Mouse (Mus musculus): ENCODE measurements around the gene Igsf3. TPM values are rescaled to one million over a fixed set of nuclear protein-coding genes. Genes with fewer than 3 reads are reported as not detected.
A peak's percentile ranks its signal among the peaks of the same experiment; 100 is the strongest.

Igsf3 gene
- polyA plus RNA-seq, 1 experiment from 2014 or later: 37.4 TPM

DNA sequence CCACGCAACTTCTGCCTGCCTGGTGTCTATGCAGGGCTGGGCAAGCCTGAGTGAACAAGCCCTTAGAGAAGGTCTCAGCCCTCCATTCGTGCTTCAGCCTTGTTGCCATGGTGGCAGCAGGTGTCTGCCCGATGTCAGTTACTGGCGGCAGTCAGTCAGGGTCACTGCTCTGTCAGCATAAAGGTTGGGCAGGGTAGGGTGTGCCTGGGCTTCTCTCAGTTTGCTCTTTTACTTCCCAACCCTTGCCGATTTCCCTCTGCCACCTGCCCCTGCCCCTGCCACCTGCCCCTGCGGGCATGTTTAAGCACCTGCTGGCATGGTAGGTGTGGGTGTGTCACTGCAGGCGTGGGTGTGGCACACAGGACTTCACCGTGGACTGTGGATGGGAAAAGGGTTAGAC, 67.6 kb downstream of the Igsf3 start:
- no peaks in the 10 kb centered on the region for H3K27me3 ChIP-seq (ENCODE audit: insufficient read depth, poor library complexity, severe bottlenecking)
- peaks cover 17% of the 10 kb centered on the region for H3K36me3 ChIP-seq
- no peak for DNase-seq (ENCODE audit: low spot score)
- peak overlapping the region; percentile 16; the same call in 1 of the 2 replicates for H3K27ac ChIP-seq
- WGBS: 82% methylated on average over 8 of the region's 8 CpGs
- peaks cover 9% of the 10 kb centered on the region for H3K4me1 ChIP-seq (replicated peaks)
- no peak overlapping the region for H3K4me3 ChIP-seq
- H3K9me3 ChIP-seq: no peaks in the 10 kb centered on the region

- WGBS: 81% methylated on average over 4 of the region's 4 CpGs
Observed at GRCm38 (mm10) chr3:101447239-101447638, 70.4 kb downstream of the Igsf3 start.

DNA sequence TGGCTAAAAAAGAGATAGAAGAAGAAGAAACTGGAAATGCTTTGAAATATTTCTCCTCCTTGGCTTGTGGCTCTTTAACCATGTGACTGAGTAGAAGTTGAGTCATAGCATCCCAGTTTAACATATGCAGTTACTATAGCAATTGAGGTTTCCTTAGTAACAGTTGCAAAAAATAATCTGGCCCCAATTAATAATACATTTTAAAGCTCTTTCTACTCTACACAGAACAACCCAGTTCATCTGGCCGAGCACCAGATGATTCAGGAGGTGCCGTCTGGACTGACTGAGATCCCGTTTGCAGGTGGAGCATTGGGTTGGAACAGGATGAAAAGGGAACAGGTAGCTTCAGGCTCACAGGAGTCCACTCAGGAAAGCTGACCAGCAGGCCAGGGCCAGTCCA, 71.9 kb downstream of the Igsf3 start:
- H3K27ac ChIP-seq: no peak overlapping the region
- peaks cover 32% of the 10 kb centered on the region for H3K36me3 ChIP-seq
- no peak for DNase-seq (ENCODE audit: low spot score)
- H3K9me3 ChIP-seq: no peaks in the 10 kb centered on the region
- H3K4me3 ChIP-seq: no peak overlapping the region
- peaks cover 25% of the 10 kb centered on the region for H3K4me1 ChIP-seq (replicated peaks)
- 89% methylated on average over 3 of the region's 3 CpGs for WGBS
- H3K27me3 ChIP-seq (ENCODE audit: insufficient read depth, poor library complexity, severe bottlenecking): no peaks in the 10 kb centered on the region

More at GRCm38 (mm10) chr3:101447239-101447638, 70.4 kb downstream of the Igsf3 start:
- Histone ChIP-seq H3K4me1 (replicated peaks) (peaks cover 25% of the 10 kb centered on the region), H3K27ac (peak overlapping the region; percentile 53; the same call in 1 of the 2 replicates), H3K27me3 (ENCODE audit: insufficient read depth, poor library complexity, severe bottlenecking) (no peaks in the 10 kb centered on the region), H3K4me3 (no peak overlapping the region), H3K36me3 (peaks cover 17% of the 10 kb centered on the region), H3K9me3 (no peaks in the 10 kb centered on the region)
- no peak for DNase-seq (ENCODE audit: low spot score)

GRCm38 (mm10) chr3:101450811-101451428, 74.0 kb downstream of the Igsf3 start:
- H3K4me3 ChIP-seq: no peak overlapping the region
- no peaks in the 10 kb centered on the region for H3K9me3 ChIP-seq
- H3K27ac ChIP-seq: peak overlapping the region; percentile 54; the same call in 1 of the 2 replicates
- H3K4me1 ChIP-seq (replicated peaks): peaks cover 19% of the 10 kb centered on the region
- 88% methylated on average over 31 of the region's 31 CpGs for WGBS
- no peaks in the 10 kb centered on the region for H3K27me3 ChIP-seq (ENCODE audit: insufficient read depth, poor library complexity, severe bottlenecking)
- peaks cover 51% of the 10 kb centered on the region for H3K36me3 ChIP-seq
- no peak for DNase-seq (ENCODE audit: low spot score)

DNA sequence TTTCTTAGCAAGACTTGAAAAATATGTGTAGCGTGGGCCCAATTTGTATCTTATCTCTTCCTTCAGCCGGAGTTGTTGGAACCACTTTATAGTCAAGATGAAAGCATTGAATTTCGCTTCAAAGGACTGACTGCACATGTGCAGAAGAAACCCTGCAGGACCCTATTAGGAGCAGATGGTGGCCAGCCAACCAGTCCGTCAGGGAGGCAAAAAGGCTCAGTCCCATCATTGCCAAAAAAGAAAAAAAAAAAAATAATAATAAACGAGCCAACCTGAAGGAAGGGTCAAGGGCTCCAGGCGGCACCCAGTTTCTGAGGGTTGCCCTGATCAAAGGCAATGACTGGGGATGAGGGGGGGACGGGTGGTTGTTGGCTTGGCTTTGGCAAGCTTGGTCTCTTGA, 83.7 kb downstream of the Igsf3 start:
- Histone ChIP-seq H3K36me3 (peaks cover 31% of the 10 kb centered on the region), H3K27ac (peak overlapping the region; percentile 84)
- WGBS: 76% methylated on average over 7 of the region's 7 CpGs

DNA sequence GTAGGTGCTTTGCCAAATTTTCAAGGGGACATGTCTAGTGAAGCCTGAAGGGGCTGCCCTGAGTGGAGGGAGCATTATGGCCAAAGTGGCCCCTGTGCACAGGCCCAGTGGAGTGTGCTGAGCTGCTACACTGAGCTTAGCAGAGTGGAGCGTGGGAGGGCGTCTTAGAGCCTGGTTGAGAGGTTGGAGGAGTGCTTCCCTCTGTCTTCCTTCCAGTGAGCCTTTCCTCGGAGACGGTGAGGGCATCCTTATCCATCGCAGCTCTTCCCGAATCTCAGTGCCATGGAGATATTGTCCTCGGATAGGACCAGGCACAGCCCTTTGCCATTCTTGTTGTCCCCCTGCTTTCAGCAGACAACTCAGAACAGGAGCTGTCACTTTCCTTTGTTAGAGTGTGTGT, 84.2 kb downstream of the Igsf3 start:
- no peaks in the 10 kb centered on the region for H3K27me3 ChIP-seq (ENCODE audit: insufficient read depth, poor library complexity, severe bottlenecking)
- peaks cover 32% of the 10 kb centered on the region for H3K4me1 ChIP-seq (replicated peaks)
- H3K36me3 ChIP-seq: peaks cover 31% of the 10 kb centered on the region
- H3K27ac ChIP-seq: peak overlapping the region; percentile 84
- H3K9me3 ChIP-seq: peaks cover 8% of the 10 kb centered on the region
- H3K4me3 ChIP-seq: no peak overlapping the region
- WGBS: 74% methylated on average over 7 of the region's 7 CpGs
- DNase-seq (ENCODE audit: low spot score): no peak

More for the DNA sequence above, 83.7 kb downstream of the Igsf3 start:
- Histone ChIP-seq H3K4me1 (replicated peaks) (peaks cover 32% of the 10 kb centered on the region), H3K4me3 (no peak overlapping the region), H3K9me3 (peaks cover 8% of the 10 kb centered on the region), H3K27me3 (ENCODE audit: insufficient read depth, poor library complexity, severe bottlenecking) (no peaks in the 10 kb centered on the region)
- no peak for DNase-seq (ENCODE audit: low spot score)

GRCm38 (mm10) chr3:101461816-101462215, 84.9 kb downstream of the Igsf3 start:
- Histone ChIP-seq H3K36me3 (peaks cover 31% of the 10 kb centered on the region), H3K4me3 (no peak overlapping the region), H3K27me3 (ENCODE audit: insufficient read depth, poor library complexity, severe bottlenecking) (no peaks in the 10 kb centered on the region), H3K9me3 (peaks cover 8% of the 10 kb centered on the region), H3K27ac (peak overlapping the region; percentile 84), H3K4me1 (replicated peaks) (peaks cover 32% of the 10 kb centered on the region)
- WGBS: 36% methylated on average over 8 of the region's 8 CpGs
- DNase-seq (ENCODE audit: low spot score): peak; percentile 31

- Histone ChIP-seq H3K4me3 (no peak overlapping the region), H3K27ac (peak overlapping the region; percentile 66), H3K4me1 (replicated peaks) (peaks cover 32% of the 10 kb centered on the region), H3K36me3 (peaks cover 28% of the 10 kb centered on the region), H3K9me3 (peaks cover 8% of the 10 kb centered on the region), H3K27me3 (ENCODE audit: insufficient read depth, poor library complexity, severe bottlenecking) (no peaks in the 10 kb centered on the region)
- 29% methylated on average over 5 of the region's 5 CpGs for WGBS
- peak; percentile 86 for DNase-seq (ENCODE audit: low spot score)
Observed at GRCm38 (mm10) chr3:101462294-101462693, 85.4 kb downstream of the Igsf3 start.

- peaks cover 8% of the 10 kb centered on the region for H3K9me3 ChIP-seq
- DNase-seq (ENCODE audit: low spot score): no peak
- peaks cover 16% of the 10 kb centered on the region for H3K36me3 ChIP-seq
- H3K27me3 ChIP-seq (ENCODE audit: insufficient read depth, poor library complexity, severe bottlenecking): no peaks in the 10 kb centered on the region
- no peak overlapping the region for H3K4me3 ChIP-seq
- H3K27ac ChIP-seq: no peak overlapping the region
- WGBS: 84% methylated on average over 3 of the region's 3 CpGs
- H3K4me1 ChIP-seq (replicated peaks): peaks cover 38% of the 10 kb centered on the region
Observed at GRCm38 (mm10) chr3:101463491-101463890, 86.6 kb downstream of the Igsf3 start.

DNA sequence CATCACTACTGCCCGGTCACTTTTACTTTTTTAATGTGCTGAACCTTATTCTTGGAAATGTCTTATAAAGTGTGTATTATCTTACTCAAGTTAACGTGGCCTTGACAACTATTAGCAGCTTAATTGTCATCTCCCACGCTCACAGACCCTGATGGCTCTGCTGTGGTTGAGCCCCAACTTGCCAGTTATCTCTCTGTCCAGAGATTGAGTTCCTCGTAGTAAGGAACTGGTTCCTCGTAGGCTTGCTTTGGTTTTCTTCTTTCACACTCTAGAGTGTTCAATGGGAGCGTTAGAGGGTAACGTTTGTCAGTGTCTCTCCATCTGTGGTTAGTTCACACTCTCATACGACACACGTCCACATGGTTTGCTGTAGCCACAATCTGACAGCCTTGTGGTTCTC, 92.8 kb downstream of the Igsf3 start:
- no peak for DNase-seq (ENCODE audit: low spot score)
- H3K27me3 ChIP-seq (ENCODE audit: insufficient read depth, poor library complexity, severe bottlenecking): no peaks in the 10 kb centered on the region
- H3K9me3 ChIP-seq: no peaks in the 10 kb centered on the region
- no peak overlapping the region for H3K27ac ChIP-seq
- 95% methylated on average over 9 of the region's 9 CpGs for WGBS
- H3K4me3 ChIP-seq: no peak overlapping the region
- H3K36me3 ChIP-seq: no peaks in the 10 kb centered on the region
- peaks cover 20% of the 10 kb centered on the region for H3K4me1 ChIP-seq (replicated peaks)

DNA sequence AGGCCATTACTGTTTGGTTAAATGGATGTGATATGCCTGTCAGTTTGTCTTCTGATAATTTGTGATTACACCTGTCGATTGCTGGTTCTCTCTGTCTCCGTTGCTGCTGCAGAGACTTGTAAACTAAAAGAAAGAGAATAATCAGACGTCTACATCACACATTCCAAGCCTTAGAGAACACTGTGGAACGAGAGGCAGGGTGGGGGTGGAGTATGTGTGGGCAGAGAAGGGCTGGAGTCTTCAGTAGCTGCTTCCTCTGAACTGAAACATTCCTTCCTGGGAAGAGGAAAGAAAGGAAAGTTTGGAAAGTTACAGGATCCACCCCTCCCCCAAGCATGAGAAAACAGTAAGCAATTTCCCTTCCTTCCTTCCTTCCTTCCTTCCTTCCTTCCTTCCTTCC, 95.0 kb downstream of the Igsf3 start:
- Histone ChIP-seq H3K9me3 (no peaks in the 10 kb centered on the region), H3K27ac (peak overlapping the region; percentile 35; the same call in 1 of the 2 replicates), H3K27me3 (ENCODE audit: insufficient read depth, poor library complexity, severe bottlenecking) (no peaks in the 10 kb centered on the region), H3K4me3 (no peak overlapping the region), H3K36me3 (no peaks in the 10 kb centered on the region), H3K4me1 (replicated peaks) (peaks cover 15% of the 10 kb centered on the region)
- no peak for DNase-seq (ENCODE audit: low spot score)
- 51% methylated on average over 4 of the region's 4 CpGs for WGBS

- no peak for DNase-seq (ENCODE audit: low spot score)
- Histone ChIP-seq H3K9me3 (no peaks in the 10 kb centered on the region), H3K27me3 (ENCODE audit: insufficient read depth, poor library complexity, severe bottlenecking) (no peaks in the 10 kb centered on the region), H3K36me3 (no peaks in the 10 kb centered on the region), H3K27ac (no peak overlapping the region), H3K4me1 (replicated peaks) (peaks cover 10% of the 10 kb centered on the region), H3K4me3 (no peak overlapping the region)
- 94% methylated on average over 6 of the region's 6 CpGs for WGBS
Observed at GRCm38 (mm10) chr3:101481951-101482350, 105.1 kb downstream of the Igsf3 start.

GRCm38 (mm10) chr3:101483256-101483983, 106.5 kb downstream of the Igsf3 start:
- Histone ChIP-seq H3K4me1 (replicated peaks) (peaks cover 10% of the 10 kb centered on the region), H3K4me3 (no peak overlapping the region), H3K9me3 (no peaks in the 10 kb centered on the region), H3K36me3 (no peaks in the 10 kb centered on the region), H3K27me3 (ENCODE audit: insufficient read depth, poor library complexity, severe bottlenecking) (no peaks in the 10 kb centered on the region), H3K27ac (no peak overlapping the region)
- DNase-seq (ENCODE audit: low spot score): no peak
- 76% methylated on average over 3 of the region's 3 CpGs for WGBS

Data from hindbrain, embryonic 10.5 days (tissue).